Mouse (Mus musculus) E14TG2a.4 (cell line): ENCODE measurements at regions not wholly inside any gene's neighbourhood (a gene's known extent, or its start where the extent isn't known, plus 50 kb on each side); places are given as distances from the start of the nearest gene placed in this dataset.

Source experiments
- CTCF ChIP-seq: conservative IDR thresholded peaks from 2 replicates; pipeline ENCODE4 v1.5.1; 2014; ENCODE audit warnings: low read length
- NANOG ChIP-seq: IDR thresholded peaks from 2 replicates; pipeline ENCODE4 v1.6.1; 2014; ENCODE audit warnings: borderline replicate concordance, low read length, mixed read lengths

- no peak for TF ChIP-seq CTCF
- no peak for TF ChIP-seq NANOG
Observed at GRCm38 (mm10) chr1:69397676-69398075, 289.4 kb downstream of the Ikzf2 start.
